Mouse (Mus musculus): Measurements from ENCODE around the gene Gpbar1.
A peak's percentile ranks its signal among the peaks of the same experiment; 100 is the strongest.

Gpbar1 gene

GRCm38 (mm10) chr1:74278538-74278937, at the start of gene Gpbar1:
Gpbar1 (plus strand) TSS chr1:74278550.
- no peak for DNase-seq (ENCODE audit: low read depth, low spot score)

GRCm38 (mm10) chr1:74229942-74230341, 48.4 kb upstream of the Gpbar1 start:
- no peak for DNase-seq (ENCODE audit: low read depth, low spot score)

GRCm38 (mm10) chr1:74230992-74231391, 47.4 kb upstream of the Gpbar1 start:
- no peak for DNase-seq (ENCODE audit: low read depth, low spot score)

- peak; percentile 99 for DNase-seq (ENCODE audit: low read depth, low spot score)
Measured at GRCm38 (mm10) chr1:74235938-74236589, 42.3 kb upstream of the Gpbar1 start, which contains the start of gene Arpc2. Arpc2 (plus strand) TSS chr1:74236084.

- DNase-seq (ENCODE audit: low read depth, low spot score): no peak
Measured at GRCm38 (mm10) chr1:74236590-74237317, 41.6 kb upstream of the Gpbar1 start.

GRCm38 (mm10) chr1:74237671-74238070, 40.7 kb upstream of the Gpbar1 start:
- DNase-seq (ENCODE audit: low read depth, low spot score): no peak

GRCm38 (mm10) chr1:74238136-74238535, 40.2 kb upstream of the Gpbar1 start:
- DNase-seq (ENCODE audit: low read depth, low spot score): no peak

- DNase-seq (ENCODE audit: low read depth, low spot score): no peak
Measured at GRCm38 (mm10) chr1:74239162-74239561, 39.2 kb upstream of the Gpbar1 start.

GRCm38 (mm10) chr1:74239618-74240017, 38.7 kb upstream of the Gpbar1 start:
- DNase-seq (ENCODE audit: low read depth, low spot score): peak; percentile 47

- no peak for DNase-seq (ENCODE audit: low read depth, low spot score)
Measured at GRCm38 (mm10) chr1:74240311-74240710, 38.0 kb upstream of the Gpbar1 start.

- no peak for DNase-seq (ENCODE audit: low read depth, low spot score)
Measured at GRCm38 (mm10) chr1:74240832-74241231, 37.5 kb upstream of the Gpbar1 start.

- DNase-seq (ENCODE audit: low read depth, low spot score): peak; percentile 59
Measured at GRCm38 (mm10) chr1:74245525-74245924, 32.8 kb upstream of the Gpbar1 start.

GRCm38 (mm10) chr1:74248799-74249198, 29.6 kb upstream of the Gpbar1 start:
- DNase-seq (ENCODE audit: low read depth, low spot score): no peak

GRCm38 (mm10) chr1:74249331-74249980, 28.9 kb upstream of the Gpbar1 start:
- no peak for DNase-seq (ENCODE audit: low read depth, low spot score)

GRCm38 (mm10) chr1:74250096-74250495, 28.3 kb upstream of the Gpbar1 start:
- no peak for DNase-seq (ENCODE audit: low read depth, low spot score)

GRCm38 (mm10) chr1:74255704-74256345, 22.5 kb upstream of the Gpbar1 start:
- no peak for DNase-seq (ENCODE audit: low read depth, low spot score)

GRCm38 (mm10) chr1:74256782-74257181, 21.6 kb upstream of the Gpbar1 start:
- peak; percentile 92 for DNase-seq (ENCODE audit: low read depth, low spot score)

- DNase-seq (ENCODE audit: low read depth, low spot score): no peak
Measured at GRCm38 (mm10) chr1:74262510-74262909, 15.8 kb upstream of the Gpbar1 start.

- no peak for DNase-seq (ENCODE audit: low read depth, low spot score)
Measured at GRCm38 (mm10) chr1:74268750-74269149, 9.6 kb upstream of the Gpbar1 start.

- no peak for DNase-seq (ENCODE audit: low read depth, low spot score)
Measured at GRCm38 (mm10) chr1:74271659-74272058, 6.7 kb upstream of the Gpbar1 start.

GRCm38 (mm10) chr1:74275015-74275414, 3.3 kb upstream of the Gpbar1 start:
- DNase-seq (ENCODE audit: low read depth, low spot score): no peak

GRCm38 (mm10) chr1:74277041-74277440, 1.3 kb upstream of the Gpbar1 start:
- DNase-seq (ENCODE audit: low read depth, low spot score): no peak
